Mouse (Mus musculus) adrenal gland, postnatal 4 days (tissue): ENCODE measurements around the gene Ifit3. TPM values are rescaled to one million over a fixed set of nuclear protein-coding genes. Genes with fewer than 3 reads are reported as not detected.
"Not testable (repeated sequence)": the region's sequence is repeated elsewhere in the genome, so short reads cannot be mapped to it uniquely, and the experiment has no call there.

ENCODE experiments used
- DNase-seq, 2 experiments: peaks; one replicate each; pipeline ENCODE4 v3.0.0; 2021 to 2022; ENCODE audit warnings: low spot score in 2 of 2, mixed read lengths in 2 of 2
- total RNA-seq, 2 experiments: library from RNA; stranded (reverse); gene quantifications; 2 replicates each; pipeline ENCODE4 v1.2.3; 2021

Gene Ifit3
- total RNA-seq, 2 experiments from 2014 or later: 3.9 to 4.2 TPM

GRCm38 (mm10) chr19:34587898-34588692, 4.8 kb downstream of the Ifit3 start:
- not testable (repeated sequence) for DNase-seq

DNA sequence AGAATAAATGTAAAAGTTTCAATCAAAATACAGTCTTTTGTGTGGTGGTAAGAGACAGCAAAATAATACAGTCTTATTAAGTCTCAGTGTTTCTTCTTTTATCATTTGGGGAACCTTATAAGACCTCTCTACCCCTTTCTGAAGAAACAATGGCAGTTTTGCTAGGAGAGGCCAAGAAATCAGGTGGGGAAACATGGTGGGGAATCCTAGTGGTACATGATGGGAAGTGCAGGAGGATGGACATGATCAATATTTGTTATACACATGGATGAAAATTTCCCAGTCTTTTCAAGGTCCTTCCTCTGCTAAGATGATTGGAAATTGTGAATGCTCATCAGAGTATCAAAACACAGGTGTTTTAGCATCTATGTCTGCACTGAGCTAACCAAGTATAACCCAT, 5.6 kb downstream of the Ifit3 start:
- DNase-seq: no peak

- DNase-seq: no peak
Observed at GRCm38 (mm10) chr19:34593456-34593855, 10.1 kb downstream of the Ifit3 start.

GRCm38 (mm10) chr19:34594523-34594922, 11.2 kb downstream of the Ifit3 start:
- DNase-seq: not testable (repeated sequence)

DNA sequence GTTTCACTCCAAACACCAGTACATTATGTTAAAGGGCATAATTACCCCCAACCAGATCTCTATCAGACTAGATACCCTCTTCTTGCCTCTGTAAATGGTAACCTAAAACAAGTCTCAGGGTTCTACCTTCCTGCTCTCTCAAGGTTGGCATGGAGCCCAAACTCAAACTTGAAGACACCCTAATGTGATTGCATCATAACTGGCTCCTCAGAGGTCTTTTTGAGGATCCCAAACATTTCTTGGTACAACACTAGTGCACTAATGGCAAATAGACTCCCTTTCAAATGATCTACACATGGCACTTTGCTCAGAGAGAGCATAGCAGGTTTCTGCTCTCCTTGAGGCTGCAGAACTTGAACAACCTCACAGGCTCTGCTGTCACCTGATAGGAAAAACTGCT, 13.5 kb downstream of the Ifit3 start:
- no peak for DNase-seq

DNA sequence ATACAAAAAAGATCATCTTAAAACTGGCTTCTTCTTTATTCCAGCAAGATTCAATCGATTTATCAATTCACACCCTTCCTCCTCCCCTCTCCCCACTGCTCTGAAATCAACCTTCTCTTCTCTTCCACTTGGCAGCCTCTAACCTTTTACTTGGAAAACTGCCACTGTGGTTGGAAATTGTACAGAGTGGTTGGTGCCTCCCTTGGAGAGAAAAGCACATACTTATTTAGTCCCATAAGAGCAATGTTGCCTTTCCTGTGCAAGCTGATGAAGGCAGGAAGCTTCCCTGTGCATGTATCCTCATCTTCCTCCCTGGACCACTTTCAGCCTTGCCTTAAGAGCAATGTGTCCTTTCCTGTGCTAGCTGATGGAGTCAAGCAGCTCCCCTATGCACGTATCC, 15.0 kb downstream of the Ifit3 start:
- DNase-seq: no peak

DNA sequence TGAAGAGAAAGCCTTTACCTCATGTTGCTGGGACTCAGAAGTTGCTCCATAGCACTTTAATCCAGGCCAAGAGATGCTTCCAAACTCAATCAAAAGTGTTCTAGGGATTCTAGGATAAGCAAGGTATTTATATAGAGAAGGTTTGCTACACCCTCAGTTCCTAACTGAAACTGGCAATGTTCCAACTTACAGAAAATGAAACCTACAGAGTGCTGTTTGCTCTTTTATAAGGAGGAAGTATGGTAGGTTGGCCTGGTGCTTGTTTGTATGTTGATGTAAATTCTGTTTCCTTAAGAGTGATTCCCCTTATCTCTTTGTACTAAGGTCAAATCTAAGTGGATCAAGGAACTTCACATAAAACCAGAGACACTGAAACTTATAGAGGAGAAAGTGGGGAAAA, 15.9 kb downstream of the Ifit3 start:
- not testable (repeated sequence) for DNase-seq

- not testable (repeated sequence) for DNase-seq
Observed at GRCm38 (mm10) chr19:34601888-34602287, 18.6 kb downstream of the Ifit3 start, which contains the start of gene Ifit1bl1. Ifit1bl1 (minus strand) TSS chr19:34601956.

DNA sequence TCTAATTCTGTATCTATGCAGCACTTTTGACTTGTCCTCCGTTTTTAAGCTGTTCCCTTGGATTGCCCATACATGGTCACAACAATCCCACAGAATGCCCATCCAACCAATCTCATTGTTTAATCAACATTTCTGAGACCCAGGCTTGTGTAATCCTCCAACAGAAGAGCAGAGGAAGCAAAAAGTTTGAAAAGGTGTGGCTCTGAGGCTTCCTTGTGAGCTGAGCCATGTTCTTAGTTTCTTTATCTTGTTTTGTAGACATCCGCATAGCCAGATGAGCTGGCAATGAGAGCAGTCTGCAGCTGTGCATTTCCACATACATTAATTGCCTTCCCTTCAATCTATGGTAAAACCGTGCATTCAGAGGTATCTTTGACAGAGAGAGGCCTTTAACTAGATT, 22.1 kb downstream of the Ifit3 start:
- DNase-seq: no peak

DNA sequence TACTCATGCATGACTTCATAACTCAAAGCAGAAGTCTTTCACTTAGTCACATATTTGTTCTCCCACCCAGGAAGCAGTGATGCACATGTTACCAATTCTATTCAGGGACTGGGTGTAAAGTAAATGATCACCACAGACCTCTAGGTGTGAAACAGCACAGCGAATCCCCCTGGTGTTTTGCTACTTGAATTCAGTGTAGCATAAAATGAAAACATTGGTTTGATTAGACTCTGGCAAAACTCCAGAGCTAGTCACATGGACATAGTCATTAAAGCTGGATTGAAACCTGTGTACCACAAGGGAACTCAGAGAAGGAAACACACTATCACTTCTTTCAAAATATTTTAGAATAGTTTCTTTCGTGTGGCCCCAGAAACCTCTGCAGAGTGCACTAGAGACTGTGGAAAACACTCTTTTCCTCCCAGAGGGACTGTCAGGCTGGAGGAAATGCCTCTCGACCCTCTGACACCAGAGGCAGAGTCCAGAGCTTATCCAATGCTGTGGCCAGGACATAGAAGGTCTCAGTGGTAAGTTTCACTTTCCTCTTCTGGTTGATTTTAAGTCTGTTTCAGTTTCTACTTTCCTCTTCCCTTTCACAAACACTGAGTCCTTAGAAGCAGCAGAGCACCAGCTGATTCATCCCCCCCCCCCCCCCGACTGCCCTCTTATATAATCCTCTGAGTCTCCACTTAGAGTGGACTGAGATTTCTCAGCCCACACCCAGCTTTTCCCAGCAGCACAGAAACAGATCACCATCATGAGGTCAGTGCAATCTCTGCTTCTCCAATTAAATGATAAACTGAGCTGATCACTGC, 24.1 kb downstream of the Ifit3 start, which contains the start of gene Ifit3b:
TSS of gene Ifit3b (plus strand) at position 734 of the 815 bp plus-strand sequence.
- not testable (repeated sequence) for DNase-seq

DNA sequence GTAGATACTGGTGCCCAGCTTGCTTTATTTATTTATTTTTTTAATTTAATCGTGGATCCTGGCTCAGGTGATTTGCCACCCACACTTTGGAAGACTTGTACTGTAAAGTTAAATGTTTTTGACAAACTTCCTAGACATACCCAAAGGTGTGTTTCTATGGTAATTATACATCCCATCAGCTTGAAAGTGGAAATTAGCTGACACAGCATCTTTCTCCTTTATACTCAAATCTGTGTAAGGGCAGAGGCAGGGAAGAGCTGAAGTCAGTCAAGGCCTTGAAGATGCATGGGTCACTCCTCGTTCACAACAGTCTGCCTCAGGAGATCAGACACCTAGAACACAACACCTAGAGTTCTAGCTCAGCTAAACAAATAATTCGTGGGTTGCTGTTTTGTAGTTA, 26.8 kb downstream of the Ifit3 start:
- not testable (repeated sequence) for DNase-seq

- DNase-seq: not testable (repeated sequence)
Observed at GRCm38 (mm10) chr19:34612243-34613001, 29.1 kb downstream of the Ifit3 start.

GRCm38 (mm10) chr19:34620871-34621270, 37.5 kb downstream of the Ifit3 start:
- DNase-seq: no peak

DNA sequence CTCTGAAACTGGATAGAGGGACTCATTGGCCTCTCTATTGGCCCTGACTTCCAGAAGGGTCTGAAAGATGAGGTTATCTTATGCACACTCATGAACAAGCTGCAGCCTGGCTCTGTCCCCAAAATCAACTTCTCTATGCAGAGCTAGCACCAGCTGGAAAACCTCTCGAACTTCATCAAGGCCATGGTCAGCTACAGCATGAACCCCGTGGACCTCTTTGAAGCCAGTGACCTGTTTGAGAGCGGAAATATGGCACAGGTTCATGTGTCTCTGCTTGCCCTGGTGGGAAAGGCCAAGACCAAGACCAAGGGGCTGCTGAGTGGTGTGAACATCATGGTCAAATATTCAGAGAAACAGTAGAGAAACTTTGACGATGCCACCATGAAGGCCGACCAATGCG, 40.5 kb downstream of the Ifit3 start:
- no peak for DNase-seq

DNA sequence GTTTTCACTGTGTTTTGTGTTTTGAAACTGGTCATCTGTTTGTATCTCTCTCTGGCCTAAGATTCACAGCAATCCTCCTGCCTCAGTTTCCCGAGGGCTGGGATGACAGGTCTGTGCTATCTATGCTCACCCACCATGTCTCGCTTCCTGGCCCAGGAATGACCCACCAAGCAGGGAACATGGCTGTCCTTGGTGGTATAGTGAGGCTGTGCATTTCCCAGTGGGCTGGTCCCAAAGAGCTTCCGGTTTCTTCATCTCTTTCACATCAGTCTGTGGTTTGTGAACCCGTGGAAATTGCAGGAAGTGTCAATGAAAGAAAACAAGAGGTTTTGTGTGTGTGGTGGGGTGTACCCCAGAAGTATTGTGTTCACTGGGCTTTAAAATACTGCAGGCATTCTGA, 41.3 kb downstream of the Ifit3 start:
- DNase-seq: no peak

DNA sequence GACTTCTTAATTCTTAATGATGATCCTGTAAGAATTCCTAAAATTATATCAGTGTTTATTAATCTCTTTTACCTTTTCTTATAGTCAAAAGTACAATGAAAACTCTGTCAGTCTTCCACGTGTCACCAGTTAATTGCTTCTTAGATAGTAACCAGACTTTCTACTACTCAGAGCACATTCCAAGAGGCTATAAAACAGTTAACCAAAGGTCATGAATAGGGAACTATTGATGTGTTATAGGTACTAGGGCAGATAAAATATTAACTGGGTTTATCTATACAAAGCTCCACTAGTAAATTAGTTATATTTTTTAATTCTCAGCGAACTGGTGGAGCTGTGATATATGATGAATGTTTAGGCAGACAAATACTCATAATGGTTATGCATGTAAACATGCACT, 44.2 kb downstream of the Ifit3 start:
- DNase-seq: no peak

DNA sequence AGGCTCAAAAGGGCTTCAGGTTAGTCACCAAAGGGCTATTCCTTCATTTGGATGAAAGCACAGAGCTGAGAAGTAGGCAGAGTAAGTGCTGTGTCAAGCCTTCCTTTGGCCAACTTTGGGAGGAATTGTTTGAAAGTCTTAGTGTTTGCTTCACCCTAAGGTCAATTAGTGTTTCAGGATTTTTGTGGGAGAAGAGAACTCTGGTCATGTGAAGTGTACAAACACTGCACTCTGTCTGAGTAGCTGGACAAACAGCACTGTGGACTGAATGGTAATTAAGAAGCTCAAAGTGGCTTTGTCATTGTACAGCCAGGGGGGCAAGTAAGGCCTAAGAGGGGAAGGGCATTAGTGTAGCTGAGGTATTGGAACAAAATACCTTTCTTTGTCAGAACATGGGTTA, 48.2 kb downstream of the Ifit3 start:
- DNase-seq: no peak

GRCm38 (mm10) chr19:34633484-34633883, 50.2 kb downstream of the Ifit3 start:
- no peak for DNase-seq

DNA sequence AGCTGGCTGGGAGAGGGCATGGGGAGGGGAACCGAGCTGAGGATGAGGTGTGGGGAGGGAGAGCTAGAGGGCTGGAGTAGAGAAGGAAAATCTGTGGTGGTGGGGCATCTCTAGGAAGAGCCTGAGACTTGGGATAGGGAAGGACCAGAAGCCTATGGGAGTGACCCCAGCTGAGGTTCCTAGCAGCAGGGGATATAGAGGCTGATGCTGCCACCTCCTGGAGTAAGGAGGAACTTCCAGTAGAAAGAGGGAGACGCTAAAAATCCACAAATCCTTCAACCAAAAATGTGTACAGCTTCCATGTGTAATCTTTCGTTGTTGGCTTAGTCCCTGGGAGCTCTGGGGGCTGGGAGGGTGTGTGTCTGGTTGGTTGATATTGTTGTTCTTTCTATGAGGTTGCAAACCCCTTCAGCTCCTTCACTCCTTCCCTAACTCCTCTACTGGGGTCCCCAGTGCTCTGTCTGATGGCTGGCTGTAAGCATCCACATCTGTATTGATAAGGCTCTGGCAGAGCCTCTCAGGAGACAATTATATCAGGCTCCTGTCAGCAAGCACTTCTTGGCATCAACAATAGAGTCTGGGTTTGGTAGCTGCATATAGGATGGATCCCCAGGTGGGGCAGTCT, 53.7 kb downstream of the Ifit3 start:
- DNase-seq: peak in 1 of 2 experiments; percentile 11
